Mouse (Mus musculus): Measurements from ENCODE around the gene Gpatch1.

The Gpatch1 gene

GRCm38 (mm10) chr7:35317729-35318609 lies at the start of gene Gpatch1:
Gpatch1 (minus strand) TSS chr7:35318440.
- DNase-seq (ENCODE audit: low read depth, low spot score), result peak; percentile 84

- DNase-seq (ENCODE audit: low read depth, low spot score), result no peak
Observed at GRCm38 (mm10) chr7:35365161-35365910, 47.1 kb upstream of the Gpatch1 start.

GRCm38 (mm10) chr7:35362868-35363267 lies 44.6 kb upstream of the Gpatch1 start:
- DNase-seq (ENCODE audit: low read depth, low spot score), result peak; percentile 60

GRCm38 (mm10) chr7:35362253-35362652 lies 44.0 kb upstream of the Gpatch1 start:
- no peak for DNase-seq (ENCODE audit: low read depth, low spot score)

GRCm38 (mm10) chr7:35357621-35358020 lies 39.4 kb upstream of the Gpatch1 start:
- no peak for DNase-seq (ENCODE audit: low read depth, low spot score)

- no peak for DNase-seq (ENCODE audit: low read depth, low spot score)
Observed at GRCm38 (mm10) chr7:35355303-35355872, 37.1 kb upstream of the Gpatch1 start.

- DNase-seq (ENCODE audit: low read depth, low spot score), result no peak
Observed at GRCm38 (mm10) chr7:35353306-35353705, 35.1 kb upstream of the Gpatch1 start.

GRCm38 (mm10) chr7:35351155-35351554 lies 32.9 kb upstream of the Gpatch1 start:
- no peak for DNase-seq (ENCODE audit: low read depth, low spot score)

- no peak for DNase-seq (ENCODE audit: low read depth, low spot score)
Observed at GRCm38 (mm10) chr7:35349886-35350684, 31.8 kb upstream of the Gpatch1 start.

- DNase-seq (ENCODE audit: low read depth, low spot score), result peak; percentile 65
Observed at GRCm38 (mm10) chr7:35349022-35349421, 30.8 kb upstream of the Gpatch1 start.

GRCm38 (mm10) chr7:35347918-35348700 lies 29.9 kb upstream of the Gpatch1 start:
- DNase-seq (ENCODE audit: low read depth, low spot score), result no peak

- DNase-seq (ENCODE audit: low read depth, low spot score), result peak; percentile 63
Observed at GRCm38 (mm10) chr7:35344785-35345330, 26.6 kb upstream of the Gpatch1 start.

GRCm38 (mm10) chr7:35342498-35342897 lies 24.3 kb upstream of the Gpatch1 start:
- no peak for DNase-seq (ENCODE audit: low read depth, low spot score)

- no peak for DNase-seq (ENCODE audit: low read depth, low spot score)
Observed at GRCm38 (mm10) chr7:35341282-35341681, 23.0 kb upstream of the Gpatch1 start.

- no peak for DNase-seq (ENCODE audit: low read depth, low spot score)
Observed at GRCm38 (mm10) chr7:35340196-35340595, 22.0 kb upstream of the Gpatch1 start.

- DNase-seq (ENCODE audit: low read depth, low spot score), result no peak
Observed at GRCm38 (mm10) chr7:35334527-35335452, 16.6 kb upstream of the Gpatch1 start.

GRCm38 (mm10) chr7:35333692-35334526 lies 15.7 kb upstream of the Gpatch1 start, which contains the start of gene Rhpn2:
Rhpn2 (plus strand) TSS chr7:35334170.
- peak; percentile 97 for DNase-seq (ENCODE audit: low read depth, low spot score)

GRCm38 (mm10) chr7:35333231-35333651 lies 15.0 kb upstream of the Gpatch1 start:
- DNase-seq (ENCODE audit: low read depth, low spot score), result no peak
